Mouse (Mus musculus): ENCODE measurements around the gene Psmd13.

DNA sequence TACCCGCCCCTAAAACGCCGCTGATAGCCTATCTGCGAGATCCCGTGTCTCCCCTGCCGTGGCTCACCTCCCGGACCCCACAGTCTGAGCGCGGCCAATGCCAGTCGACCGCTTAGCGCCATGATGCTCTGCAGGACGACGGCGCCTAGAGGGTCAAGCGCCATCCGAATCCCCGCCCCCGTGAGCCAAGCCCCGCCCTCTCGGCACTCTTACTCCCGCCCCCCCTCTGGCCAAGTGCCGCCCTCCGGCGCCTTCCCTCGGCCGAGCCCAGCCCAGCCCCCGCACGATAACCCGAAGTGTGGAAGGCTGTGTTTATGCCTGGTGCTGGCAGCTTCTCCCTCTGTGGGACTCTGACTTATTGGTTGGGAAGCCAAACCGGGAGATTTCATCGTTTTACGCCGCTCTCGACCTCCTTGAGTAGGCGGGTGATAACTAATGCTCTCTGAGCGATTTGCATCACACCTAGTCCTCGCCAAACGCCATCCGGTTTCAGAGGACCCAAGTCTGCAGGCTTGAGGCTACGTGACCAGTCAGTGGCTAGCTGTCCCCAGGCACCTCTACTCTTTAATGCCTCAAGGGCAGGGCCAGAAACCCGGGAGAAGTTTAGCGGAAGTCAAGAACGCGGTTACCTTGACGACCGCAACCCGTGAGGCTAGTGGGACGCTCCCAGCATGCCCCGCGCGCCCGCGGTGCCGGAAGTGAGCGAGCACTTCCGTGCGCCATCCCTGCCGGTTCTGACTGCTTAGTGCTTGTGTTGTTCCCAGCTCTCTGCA, at the start of gene Psmd13, which contains the start of gene Sirt3:
- TF ChIP-seq CTCF (conservative IDR thresholded peaks at IDR 0.05; ENCODE audit: low read length) (no peak), NANOG (IDR thresholded peaks at IDR 0.05; ENCODE audit: borderline replicate concordance, low read length) (no peak), POU5F1 (IDR thresholded peaks at IDR 0.05; ENCODE audit: borderline replicate concordance, low read length) (no peak)

Measured in E14TG2a.4 (cell line).